Mouse (Mus musculus): Measurements from ENCODE around the gene Atxn7. TPM values are rescaled to one million over a fixed set of nuclear protein-coding genes. Genes with fewer than 3 reads are reported as not detected.
A peak's percentile ranks its signal among the peaks of the same experiment; 100 is the strongest.
"Not testable (repeated sequence)": the region's sequence is repeated elsewhere in the genome, so short reads cannot be mapped to it uniquely, and the experiment has no call there.

Gene Atxn7
- polyA plus RNA-seq, 1 experiment: 2.3 TPM

GRCm38 (mm10) chr14:14054386-14054785, 93.1 kb downstream of the Atxn7 start:
- Histone ChIP-seq H3K4me3 (replicated peaks) (no peak overlapping the region), H3K9me3 (no peaks in the 10 kb centered on the region), H3K4me1 (peaks cover 36% of the 10 kb centered on the region), H3K27me3 (replicated peaks) (no peaks in the 10 kb centered on the region), H3K36me3 (replicated peaks; ENCODE audit: low read length) (peaks cover 61% of the 10 kb centered on the region)
- no peak for TF ChIP-seq GATA1 (IDR thresholded peaks at IDR 0.05; ENCODE audit: borderline replicate concordance, low read length)
- TF ChIP-seq FLI1 (IDR thresholded peaks at IDR 0.05; ENCODE audit: low read length): no peak

DNA sequence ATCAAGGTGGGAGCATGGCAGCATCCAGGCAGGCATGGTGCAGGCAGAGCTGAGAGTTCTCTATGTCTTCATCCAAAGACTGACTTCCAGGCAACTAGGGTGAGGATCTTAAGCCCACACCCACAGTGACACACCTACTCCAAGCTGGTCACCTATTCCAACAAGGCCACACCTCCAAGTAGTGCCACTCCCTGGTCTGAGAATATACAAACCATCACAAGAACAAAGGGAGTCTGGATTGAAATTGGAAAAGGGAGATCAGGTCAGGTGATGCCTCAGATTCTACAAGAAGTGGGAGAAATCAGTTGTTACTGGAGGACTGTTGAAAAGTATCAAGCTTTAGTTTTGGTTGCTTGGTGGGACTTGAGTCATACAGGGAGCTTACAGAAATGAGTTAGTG, 98.4 kb downstream of the Atxn7 start:
- H3K36me3 ChIP-seq (replicated peaks; ENCODE audit: low read length): peaks cover 38% of the 10 kb centered on the region
- H3K4me3 ChIP-seq (replicated peaks); H3K27me3 ChIP-seq (replicated peaks): not testable (repeated sequence)

DNA sequence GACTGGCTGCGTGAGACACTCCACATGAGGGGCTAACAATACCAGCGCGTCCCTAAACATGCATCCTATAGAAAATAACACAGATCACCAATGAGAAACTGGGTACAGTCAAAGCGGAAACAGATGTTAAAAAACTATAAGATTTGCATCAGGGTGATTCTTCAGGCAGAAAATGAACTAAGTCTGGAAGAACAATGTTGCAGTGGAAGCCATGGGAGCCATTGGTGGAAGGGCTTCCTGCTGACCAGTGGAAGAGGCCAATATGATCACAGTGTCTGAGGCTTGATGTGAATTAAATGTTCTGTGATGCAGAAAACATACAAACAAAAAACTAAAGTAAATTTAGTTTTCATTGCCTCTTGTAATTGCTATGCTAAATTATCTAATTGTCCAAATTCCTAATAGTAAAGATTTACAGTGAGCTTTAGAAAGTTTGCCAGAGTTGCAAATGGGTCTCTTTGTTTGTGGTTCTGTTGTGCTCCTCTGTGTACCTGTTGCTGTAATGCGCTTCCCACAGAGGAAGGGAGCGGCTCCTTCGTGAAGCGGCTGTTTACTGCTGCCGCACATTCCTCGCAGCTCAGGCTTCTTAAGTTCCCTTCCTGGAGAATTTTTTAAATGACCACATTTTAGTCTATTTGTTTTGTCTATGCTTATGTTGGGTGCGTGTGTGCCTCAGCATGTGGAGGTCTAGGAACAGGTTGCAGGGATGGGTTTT, 101.4 kb downstream of the Atxn7 start:
- H3K27me3 ChIP-seq (replicated peaks): no peaks in the 10 kb centered on the region
- H3K9me3 ChIP-seq: no peaks in the 10 kb centered on the region
- H3K4me1 ChIP-seq: peaks cover 53% of the 10 kb centered on the region
- no peak overlapping the region for H3K4me3 ChIP-seq (replicated peaks)
- no peak for TF ChIP-seq GATA1 (IDR thresholded peaks at IDR 0.05; ENCODE audit: borderline replicate concordance, low read length)
- TF ChIP-seq FLI1 (IDR thresholded peaks at IDR 0.05; ENCODE audit: low read length): no peak
- peaks cover 17% of the 10 kb centered on the region for H3K36me3 ChIP-seq (replicated peaks; ENCODE audit: low read length)

More for the DNA sequence above, 98.4 kb downstream of the Atxn7 start:
- not testable (repeated sequence) for H3K9me3 ChIP-seq
- peaks cover 47% of the 10 kb centered on the region for H3K4me1 ChIP-seq

DNA sequence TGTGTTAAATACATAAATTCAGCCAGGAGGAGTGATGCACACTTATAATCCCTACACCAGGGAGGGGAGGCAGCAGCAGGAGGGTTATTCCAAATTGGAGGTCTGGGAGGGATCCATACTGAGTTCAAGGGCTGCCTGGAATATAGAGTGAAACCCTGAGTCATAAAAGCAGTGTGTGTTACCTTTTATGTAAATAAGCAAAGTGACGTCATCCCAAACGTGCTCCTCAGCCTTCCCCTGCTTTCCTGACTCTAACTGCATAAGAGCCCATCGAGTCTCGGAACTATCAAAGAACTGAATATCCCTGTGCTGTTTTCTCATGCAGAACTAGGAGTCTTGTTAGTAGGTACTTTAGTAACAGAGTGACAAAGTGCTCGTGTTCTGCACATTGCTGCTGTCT, 102.1 kb downstream of the Atxn7 start:
- peaks cover 15% of the 10 kb centered on the region for H3K36me3 ChIP-seq (replicated peaks; ENCODE audit: low read length)
- H3K9me3 ChIP-seq: no peaks in the 10 kb centered on the region
- H3K27me3 ChIP-seq (replicated peaks): no peaks in the 10 kb centered on the region
- no peak overlapping the region for H3K4me3 ChIP-seq (replicated peaks)
- no peak for TF ChIP-seq GATA1 (IDR thresholded peaks at IDR 0.05; ENCODE audit: borderline replicate concordance, low read length)
- no peak for TF ChIP-seq FLI1 (IDR thresholded peaks at IDR 0.05; ENCODE audit: low read length)
- peaks cover 60% of the 10 kb centered on the region for H3K4me1 ChIP-seq

- Histone ChIP-seq H3K36me3 (replicated peaks; ENCODE audit: low read length) (peaks cover 12% of the 10 kb centered on the region), H3K27me3 (replicated peaks) (no peaks in the 10 kb centered on the region), H3K4me1 (peaks cover 61% of the 10 kb centered on the region), H3K4me3 (replicated peaks) (peak overlapping the region; percentile 46), H3K9me3 (no peaks in the 10 kb centered on the region)
- TF ChIP-seq GATA1 (IDR thresholded peaks at IDR 0.05; ENCODE audit: borderline replicate concordance, low read length) (no peak), FLI1 (IDR thresholded peaks at IDR 0.05; ENCODE audit: low read length) (no peak)
These were observed 103.4 kb downstream of the Atxn7 start for GRCm38 (mm10) chr14:14064486-14065141.

- H3K4me1 ChIP-seq: peaks cover 56% of the 10 kb centered on the region
- H3K4me3 ChIP-seq (replicated peaks): peak overlapping the region; percentile 46
- peaks cover 15% of the 10 kb centered on the region for H3K36me3 ChIP-seq (replicated peaks; ENCODE audit: low read length)
- H3K9me3 ChIP-seq: no peaks in the 10 kb centered on the region
- H3K27me3 ChIP-seq (replicated peaks): no peaks in the 10 kb centered on the region
- TF ChIP-seq GATA1 (IDR thresholded peaks at IDR 0.05; ENCODE audit: borderline replicate concordance, low read length) (no peak), FLI1 (IDR thresholded peaks at IDR 0.05; ENCODE audit: low read length) (no peak)
These were observed 103.9 kb downstream of the Atxn7 start for GRCm38 (mm10) chr14:14065142-14065498.

DNA sequence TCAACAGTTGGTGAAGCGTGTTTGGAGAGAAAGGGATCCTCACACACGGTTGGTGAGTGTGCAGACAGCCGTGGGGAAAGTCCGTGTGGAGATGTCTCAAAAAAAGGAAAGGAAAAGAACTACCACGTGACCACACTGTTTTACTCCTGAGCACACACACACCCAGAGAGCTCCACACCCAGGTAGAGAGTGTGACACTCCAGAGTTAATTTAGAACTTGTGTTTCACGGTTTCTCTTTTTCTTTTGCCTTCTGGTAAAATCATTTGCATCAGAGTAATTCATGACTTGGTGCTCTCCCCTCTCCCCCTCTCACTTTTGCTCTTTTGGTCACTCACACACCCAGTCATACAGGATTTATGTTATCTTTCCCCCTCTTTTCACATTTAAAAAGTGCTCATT, 105.0 kb downstream of the Atxn7 start:
- TF ChIP-seq FLI1 (IDR thresholded peaks at IDR 0.05; ENCODE audit: low read length): no peak
- no peak for TF ChIP-seq GATA1 (IDR thresholded peaks at IDR 0.05; ENCODE audit: borderline replicate concordance, low read length)
- H3K27me3 ChIP-seq (replicated peaks): no peaks in the 10 kb centered on the region
- H3K4me1 ChIP-seq: peaks cover 56% of the 10 kb centered on the region

GRCm38 (mm10) chr14:14067648-14068472, 106.6 kb downstream of the Atxn7 start:
- Histone ChIP-seq H3K9me3 (no peaks in the 10 kb centered on the region), H3K27me3 (replicated peaks) (no peaks in the 10 kb centered on the region), H3K4me1 (peaks cover 56% of the 10 kb centered on the region), H3K4me3 (replicated peaks) (peak overlapping the region; percentile 87), H3K36me3 (replicated peaks; ENCODE audit: low read length) (peaks cover 31% of the 10 kb centered on the region)
- TF ChIP-seq FLI1 (IDR thresholded peaks at IDR 0.05; ENCODE audit: low read length): no peak
- TF ChIP-seq GATA1 (IDR thresholded peaks at IDR 0.05; ENCODE audit: borderline replicate concordance, low read length): no peak

More for the DNA sequence above, 105.0 kb downstream of the Atxn7 start:
- H3K9me3 ChIP-seq: no peaks in the 10 kb centered on the region
- H3K36me3 ChIP-seq (replicated peaks; ENCODE audit: low read length): peaks cover 25% of the 10 kb centered on the region
- H3K4me3 ChIP-seq (replicated peaks): no peak overlapping the region

DNA sequence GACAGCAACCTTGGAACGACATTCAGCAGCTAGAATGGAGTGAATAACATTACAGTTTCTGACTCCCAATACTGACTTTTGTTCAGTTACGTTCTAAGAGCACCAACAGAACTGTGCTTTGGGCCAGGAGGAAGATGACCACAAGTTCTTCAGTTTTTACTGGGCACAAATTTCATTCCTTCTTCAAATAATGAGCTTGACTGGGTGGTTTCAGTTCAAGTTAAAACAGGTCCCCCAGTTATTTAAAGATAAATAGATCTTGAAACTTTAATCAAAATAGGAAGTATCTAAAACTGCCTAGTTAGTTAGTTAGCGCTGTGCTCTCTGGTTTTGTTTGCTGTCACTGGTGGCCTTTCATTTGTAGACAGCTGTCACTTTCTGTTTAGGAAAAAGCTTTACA, 107.3 kb downstream of the Atxn7 start:
- TF ChIP-seq FLI1 (IDR thresholded peaks at IDR 0.05; ENCODE audit: low read length): no peak
- TF ChIP-seq GATA1 (IDR thresholded peaks at IDR 0.05; ENCODE audit: borderline replicate concordance, low read length): no peak
- H3K36me3 ChIP-seq (replicated peaks; ENCODE audit: low read length): peaks cover 28% of the 10 kb centered on the region
- no peaks in the 10 kb centered on the region for H3K27me3 ChIP-seq (replicated peaks)
- H3K4me3 ChIP-seq (replicated peaks): peak overlapping the region; percentile 87
- no peaks in the 10 kb centered on the region for H3K9me3 ChIP-seq
- H3K4me1 ChIP-seq: peaks cover 51% of the 10 kb centered on the region
